Mouse (Mus musculus): Measurements from ENCODE around the gene Gm20388. TPM values are rescaled to one million over a fixed set of nuclear protein-coding genes. Genes with fewer than 3 reads are reported as not detected.

Gene Gm20388
- total RNA-seq, 2 experiments from 2014 or later = 5.8 TPM; not detected in 1

DNA sequence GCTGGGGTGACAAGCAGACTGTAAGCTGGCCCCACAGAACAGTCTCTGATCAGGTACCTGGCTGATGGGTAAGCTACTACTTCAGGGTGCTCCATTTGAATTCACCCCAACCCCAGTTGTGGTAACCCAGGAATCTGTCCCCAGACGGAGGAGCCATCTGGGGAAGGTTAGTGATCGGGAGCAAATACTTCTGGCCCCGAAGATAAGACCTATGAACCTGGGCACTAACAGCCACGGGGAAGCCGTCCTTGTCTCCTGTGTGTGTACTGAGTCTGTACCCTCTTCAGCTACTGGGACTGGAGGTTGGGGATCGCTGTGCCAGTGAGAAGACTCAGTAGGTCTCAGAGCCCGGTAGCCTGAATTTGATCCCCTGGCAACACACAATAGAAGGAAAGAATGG is 491.1 kb downstream of the Gm20388 start:
- DNase-seq = no peak

DNA sequence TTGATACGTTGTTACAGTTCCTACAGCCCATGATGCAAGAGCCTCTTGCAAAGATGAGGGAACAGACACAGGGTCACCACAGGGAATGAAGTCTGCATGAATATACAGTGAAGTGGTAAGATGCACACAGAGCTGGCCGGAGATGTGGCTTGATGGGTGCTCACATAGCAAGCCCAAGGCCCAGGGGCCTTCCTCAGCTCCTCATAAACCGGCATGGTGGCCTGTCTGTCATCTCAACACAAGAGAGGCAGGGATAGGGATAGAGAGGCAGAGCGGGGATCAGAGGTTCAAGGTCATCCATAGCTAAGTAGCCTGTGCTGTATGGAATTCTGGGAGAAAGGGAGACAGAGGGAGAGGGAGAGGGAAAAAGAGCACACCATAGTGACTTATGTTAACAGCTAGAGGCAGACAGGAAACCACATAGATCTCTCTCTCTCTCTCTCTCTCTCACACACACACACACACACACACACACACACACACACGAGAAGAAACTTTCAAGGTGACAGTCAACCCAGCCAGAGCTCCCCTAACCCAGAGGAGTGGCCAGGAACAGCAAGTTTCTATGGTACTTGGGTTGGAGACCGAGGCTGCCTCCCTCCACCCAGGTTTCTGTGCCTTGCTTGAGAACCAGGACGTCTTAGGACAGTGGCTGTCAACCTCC is 493.1 kb downstream of the Gm20388 start:
- DNase-seq = no peak

DNA sequence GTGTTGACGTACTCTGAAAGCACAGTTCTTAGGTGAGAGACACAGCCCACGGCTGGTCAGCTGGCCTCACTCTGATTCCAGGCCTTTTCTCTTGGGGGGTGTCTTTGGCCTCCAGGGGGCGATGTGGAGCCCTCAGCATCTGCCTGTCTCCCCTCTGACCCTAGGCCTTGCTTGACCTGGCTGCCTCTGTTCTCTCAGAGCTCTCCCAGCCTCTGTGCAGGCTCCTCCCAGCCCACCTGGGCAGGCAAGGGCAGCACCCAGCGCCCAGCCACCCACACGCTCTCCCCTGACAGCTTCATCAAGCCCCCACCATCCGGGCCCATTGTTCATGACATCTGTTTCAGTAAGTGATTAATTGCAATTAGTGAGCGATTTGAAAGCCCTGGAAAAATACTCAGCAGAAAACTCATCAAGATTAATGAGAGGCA is 494.0 kb downstream of the Gm20388 start:
- DNase-seq = peak; percentile 75

DNA sequence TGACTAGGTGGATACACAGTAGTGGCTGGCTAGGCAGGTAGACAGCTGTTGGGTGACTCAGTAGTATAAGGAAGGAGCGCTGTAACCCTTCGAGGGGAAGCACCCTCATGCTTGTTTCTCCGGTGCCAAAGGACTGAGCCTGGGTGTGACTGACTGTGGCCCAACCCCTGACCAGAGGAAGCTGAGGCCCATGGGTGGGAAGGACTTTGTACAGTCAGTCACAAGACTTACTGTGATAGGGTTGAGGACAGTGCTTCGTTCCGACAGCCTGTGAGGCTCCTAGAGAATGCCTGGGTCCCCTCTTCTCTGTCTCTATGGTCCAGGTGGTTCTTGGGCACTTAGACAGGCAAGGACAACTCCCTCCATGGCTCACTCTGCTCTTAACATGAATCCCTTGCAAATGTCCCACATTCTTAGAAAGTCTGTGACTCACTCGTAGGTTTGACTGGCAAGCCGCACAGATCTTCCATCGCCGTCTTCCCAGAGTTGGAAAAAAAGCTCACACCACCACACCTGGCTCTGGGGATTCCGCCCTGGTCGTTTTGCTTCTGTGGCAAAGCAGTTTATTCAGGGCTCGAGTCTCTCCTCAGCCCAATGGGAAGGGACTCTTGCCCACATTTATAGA is 495.5 kb downstream of the Gm20388 start:
- DNase-seq = no peak

DNA sequence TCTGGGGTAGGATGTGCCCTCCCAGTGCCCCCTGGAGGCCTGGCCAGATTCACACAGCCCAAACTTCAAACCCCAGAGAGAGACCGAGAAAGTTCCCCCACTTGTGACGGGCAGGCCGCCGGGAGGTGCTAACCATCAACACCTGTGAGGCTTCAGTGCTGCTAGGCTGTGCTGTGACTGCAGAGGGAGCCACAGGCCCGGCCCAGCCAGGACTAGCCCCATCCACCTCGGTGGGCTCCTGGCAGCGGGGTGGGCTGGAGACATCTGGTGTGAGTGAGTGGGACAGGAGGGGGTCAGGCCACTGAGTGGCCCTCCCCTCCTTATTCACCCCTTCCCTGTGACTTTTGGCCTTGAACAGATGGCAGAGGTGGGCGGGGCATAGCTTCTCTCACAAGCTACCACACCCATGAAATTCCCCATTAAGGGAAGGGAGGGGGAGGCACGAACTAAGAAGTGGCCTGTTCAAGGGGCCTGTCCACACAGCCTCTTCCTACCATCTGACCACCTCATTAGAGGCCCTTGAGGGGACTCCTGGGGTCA is 497.1 kb downstream of the Gm20388 start:
- peak; percentile 55 for DNase-seq

DNA sequence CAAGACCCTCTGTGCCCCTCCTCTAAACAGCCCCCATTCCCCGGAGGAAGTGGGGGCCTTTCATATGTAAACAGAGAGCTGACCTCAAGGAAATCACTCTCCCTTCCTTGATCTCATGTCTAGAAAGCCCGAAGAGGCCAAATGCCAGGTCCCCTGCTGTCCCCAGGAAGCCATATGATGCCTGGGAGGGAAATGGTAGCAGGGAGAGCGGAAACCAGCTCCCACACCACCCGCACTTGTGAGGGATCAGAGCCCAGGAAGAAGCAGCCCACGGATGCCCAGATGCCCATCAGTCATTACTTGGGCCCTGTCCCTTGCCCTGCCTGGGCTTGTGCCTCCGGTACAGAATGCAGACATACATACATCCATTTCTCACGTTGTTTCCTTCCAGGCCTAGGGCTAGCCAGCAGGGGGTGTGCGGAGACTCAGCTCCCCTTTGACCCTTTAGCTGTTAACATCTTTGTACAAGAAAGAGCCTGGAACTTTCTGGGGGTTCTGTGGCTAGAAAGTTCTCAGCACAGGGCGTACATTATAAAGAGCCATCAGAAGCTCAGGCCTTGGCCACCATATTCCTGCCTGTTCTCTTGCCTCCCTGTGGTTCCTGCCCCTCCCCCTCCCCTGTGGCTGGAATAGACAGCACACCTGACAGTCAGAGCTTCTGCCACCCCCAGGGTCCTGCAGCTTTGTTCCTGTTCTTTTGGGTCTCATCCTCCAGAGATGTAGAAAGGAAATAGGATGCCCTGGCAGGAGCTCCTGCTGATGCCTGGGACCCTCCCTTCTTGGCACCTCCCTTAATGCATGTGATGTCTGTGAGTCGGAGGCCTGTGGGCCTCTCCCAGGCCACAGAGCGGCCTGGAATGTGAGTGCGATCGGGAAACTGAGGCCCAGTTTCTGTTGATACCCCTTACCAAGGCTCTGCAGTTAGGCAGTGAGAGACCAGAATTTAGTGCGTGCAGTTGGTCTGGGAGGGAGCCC is 497.9 kb downstream of the Gm20388 start:
- DNase-seq = no peak

DNA sequence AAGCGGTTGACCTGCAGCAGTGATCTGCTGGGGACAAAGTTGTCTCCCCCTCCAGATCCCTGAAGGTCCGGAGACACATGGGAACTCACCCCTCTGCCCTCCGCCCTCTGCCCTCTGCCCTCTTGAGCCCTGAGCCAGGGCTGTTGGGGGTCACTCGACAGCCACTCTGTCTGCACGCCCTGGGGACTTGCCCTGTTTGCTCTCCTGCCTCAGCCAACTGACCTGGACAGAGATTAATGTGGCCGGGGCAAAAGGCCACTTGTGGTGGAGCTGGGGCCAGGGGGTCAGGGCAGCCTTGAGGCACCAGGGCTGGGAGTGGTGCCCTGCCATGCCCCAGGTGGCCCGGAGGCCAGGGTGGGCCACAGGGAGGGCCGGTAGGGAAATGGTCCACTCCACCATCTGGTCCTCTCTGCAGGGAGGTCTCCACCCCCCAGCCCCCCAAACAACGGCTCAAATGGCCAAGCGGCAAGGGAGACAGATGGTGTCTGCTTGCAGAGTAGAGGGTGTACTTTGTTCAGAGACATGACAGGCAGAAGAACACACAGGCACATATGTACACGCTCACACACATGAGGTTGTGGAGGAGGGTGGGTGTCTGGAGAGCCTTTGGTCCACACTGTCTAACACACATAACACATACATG is 498.9 kb downstream of the Gm20388 start:
- no peak for DNase-seq

DNA sequence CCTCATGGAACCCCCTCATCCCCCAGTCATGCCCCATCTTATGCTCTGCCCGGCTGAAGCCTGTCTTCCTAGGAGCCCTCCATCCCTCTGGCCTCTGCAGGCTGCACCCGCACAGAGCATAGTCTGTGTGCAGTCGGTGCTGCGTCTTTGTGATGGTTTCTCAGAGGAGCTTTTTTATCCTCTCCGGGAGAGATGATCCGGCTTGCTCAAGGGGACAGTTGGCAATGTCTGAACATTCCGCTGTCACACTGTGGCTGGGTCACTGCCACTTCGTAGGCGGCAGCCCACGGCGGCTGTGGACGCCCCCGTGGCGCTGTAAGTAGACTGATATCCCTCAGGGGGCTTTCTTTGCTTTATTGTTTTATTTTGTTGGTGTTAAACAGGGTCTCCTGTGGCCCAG is 500.4 kb downstream of the Gm20388 start:
- no peak for DNase-seq

DNA sequence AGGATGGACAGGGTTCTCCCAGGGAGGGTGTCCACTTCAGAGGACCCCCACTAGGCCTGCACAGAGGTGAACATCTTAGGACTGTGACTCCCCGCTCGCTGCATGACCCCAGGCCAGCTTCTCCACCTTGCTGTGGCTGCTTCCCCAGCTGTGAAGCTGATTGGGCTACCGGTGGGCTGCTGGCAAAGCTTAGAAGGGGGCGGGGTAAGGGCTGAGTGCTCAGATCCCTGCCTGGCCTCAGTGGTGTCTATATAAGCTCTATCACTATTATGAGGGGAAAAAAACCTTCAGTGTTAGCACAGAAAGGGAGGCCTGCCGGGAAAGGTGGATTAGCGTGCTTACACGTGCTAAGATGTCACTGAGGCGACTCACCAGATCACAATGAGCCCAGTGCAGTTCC is 501.2 kb downstream of the Gm20388 start:
- no peak for DNase-seq

DNA sequence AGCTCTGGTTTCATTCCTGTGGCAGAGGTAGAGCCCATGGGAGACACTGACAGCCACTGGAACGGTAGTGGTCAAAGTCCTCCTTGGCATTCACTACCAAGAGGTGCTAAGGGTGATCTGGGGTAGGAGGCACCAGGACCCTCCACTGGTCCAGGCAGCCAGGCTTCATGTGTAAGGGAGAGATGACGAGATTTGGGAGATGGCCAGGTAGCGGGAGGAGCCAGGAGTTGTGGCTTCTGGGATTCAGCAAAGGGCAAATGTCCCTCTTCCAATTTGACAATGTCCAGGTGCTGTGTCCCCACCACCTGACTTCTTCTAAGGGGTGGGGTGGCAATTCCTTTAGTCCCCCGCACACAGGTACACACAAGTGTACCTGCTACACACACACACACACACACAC is 501.7 kb downstream of the Gm20388 start:
- DNase-seq = no peak

DNA sequence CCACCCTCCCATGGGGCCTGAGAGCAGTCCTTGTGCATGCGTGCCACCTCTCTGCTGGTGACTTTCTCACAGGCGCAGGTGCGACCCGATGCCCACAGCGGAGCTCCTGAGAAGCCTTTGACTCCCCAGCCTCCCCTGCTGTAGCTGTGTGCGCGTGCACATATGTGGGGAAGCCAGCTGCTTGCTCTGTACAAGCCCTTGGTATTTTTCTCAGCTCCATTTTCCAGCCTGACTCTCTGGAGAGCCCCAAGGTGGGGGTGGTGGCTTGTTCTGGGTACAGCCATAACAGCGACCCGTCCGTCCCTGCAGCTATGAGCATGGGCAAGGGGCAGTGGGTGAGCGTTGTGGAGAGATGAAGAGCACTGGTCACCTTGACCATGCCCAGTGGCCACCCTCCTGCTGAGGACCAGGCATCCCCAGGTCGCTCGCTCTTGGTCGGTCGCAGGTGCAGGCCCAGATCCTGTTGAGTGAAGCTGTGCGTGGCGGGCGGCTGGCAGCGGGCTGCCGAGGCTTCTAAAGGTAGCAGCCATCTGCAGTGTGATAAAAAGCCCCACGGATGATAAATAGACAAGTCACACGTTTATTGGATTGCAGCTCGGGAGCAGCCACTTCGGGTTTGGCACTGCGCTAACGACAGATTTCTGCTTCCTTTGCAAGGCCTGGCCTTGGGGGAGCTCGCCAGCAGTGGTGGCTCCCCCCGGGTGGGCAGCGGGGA is 502.4 kb downstream of the Gm20388 start:
- no peak for DNase-seq

DNA sequence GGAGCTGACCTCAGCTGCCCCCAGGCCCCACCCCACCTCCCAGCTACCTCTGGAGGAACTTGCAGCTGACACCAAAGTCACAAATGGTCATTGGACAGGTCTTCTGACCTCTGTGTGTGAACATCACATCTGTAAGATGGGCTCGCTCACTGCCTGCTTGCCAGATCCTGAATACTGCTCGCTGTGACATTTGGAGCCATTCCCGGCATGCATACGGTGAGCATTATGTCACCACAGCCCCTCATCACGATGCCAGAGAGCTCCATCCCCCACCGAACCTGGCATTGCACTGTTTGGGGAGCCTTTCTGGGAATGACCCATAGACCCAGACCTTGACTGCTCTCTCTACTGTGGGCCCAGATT is 503.0 kb downstream of the Gm20388 start:
- DNase-seq = no peak

DNA sequence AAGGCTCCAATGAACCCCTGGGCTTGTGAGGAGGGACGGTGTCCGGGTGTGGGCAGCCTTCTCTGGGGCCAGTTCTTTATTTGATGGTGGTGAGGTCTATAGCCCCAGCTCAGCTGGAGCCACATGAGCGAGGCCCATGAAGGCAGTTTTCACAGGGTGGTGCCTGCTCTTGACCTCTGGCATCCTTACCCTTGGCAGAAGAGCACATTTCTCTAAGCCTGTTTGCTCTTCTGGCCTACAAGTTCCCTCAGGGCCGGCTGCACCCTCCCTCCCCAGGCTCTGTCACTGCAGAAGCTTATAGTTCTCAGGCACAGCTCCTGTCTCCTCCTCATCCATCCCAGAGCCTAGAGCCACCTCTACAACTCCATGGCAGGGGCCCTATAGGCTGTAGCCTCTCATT is 503.6 kb downstream of the Gm20388 start:
- DNase-seq = no peak

DNA sequence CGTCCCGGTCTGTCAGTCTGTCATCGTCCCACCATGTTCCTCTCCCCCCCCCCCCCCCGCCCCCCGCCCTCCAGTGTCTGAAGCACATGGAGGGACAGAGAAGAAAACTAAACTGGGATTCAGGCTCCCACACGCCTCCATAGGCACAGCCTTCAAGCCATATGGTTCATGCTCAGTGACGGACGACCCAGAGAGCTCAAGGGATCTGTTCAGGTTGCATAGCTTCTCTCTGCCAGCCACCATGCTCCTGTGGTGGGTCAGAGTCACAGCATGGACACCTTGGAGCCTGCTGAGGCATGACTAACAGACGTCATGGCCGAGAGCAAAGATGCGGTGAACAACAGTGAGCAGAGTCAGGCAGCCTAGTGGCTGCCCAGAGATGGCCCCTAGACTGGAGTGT is 504.8 kb downstream of the Gm20388 start:
- DNase-seq = no peak

DNA sequence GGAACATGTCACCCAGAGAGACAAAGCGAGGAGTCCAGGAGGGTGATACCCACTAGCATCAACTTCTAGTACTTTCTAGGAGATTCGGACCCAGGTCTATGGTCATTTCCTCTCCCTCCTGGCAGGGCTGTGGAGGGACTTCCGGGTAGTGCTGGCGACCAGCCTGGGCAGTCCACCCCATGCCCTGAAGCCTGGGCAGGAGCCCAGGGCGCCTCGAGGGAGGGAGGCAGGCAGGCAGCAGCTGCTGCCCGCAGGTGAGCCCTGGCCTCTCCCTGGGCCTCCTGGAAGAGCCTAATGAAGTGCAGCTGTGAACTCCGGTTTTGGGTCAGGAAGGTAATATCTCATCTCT is 505.5 kb downstream of the Gm20388 start:
- DNase-seq = no peak

DNA sequence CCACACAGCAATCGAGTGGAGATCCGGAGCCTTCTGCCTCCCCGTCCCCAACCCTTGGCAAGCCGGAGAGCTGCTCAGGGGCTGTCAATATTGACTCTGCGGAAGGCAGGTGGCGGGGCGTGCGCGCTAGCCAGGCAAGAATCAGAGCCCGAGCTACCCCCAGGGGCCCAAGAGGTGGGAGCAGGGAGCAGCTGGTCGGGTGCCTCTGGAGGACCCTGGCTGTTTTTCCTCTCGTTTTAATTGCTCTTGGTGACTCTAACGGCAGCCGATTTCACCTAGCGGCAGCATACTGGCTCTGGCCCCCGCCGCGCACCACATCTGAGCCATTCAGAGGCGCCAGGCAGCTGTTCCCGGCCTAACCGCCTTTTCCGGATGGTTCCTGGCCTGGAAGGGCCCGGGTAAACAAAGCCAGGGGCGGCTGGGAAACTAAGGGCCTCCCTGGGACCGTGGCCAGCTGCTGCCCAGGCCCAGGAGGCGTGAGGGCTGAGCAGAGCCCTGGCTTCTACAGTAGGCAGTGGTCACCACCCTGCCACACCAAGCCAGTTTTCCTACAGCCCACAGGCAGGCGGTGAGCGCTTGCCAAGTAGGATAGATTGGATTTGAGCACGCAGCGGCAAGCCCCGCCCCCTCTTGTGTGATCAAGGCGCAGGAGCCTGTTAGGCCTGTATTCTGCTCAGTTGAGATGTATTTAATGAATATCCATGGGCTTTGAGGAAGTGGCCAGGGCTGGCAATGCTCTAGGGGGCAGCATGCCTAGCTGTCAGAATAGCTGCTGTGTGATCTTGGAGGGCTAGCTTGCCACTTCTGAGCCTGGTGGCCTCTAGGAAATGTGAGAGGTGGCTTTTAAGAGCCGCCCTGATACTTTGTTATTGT is 506.1 kb downstream of the Gm20388 start:
- DNase-seq = peak; percentile 82

DNA sequence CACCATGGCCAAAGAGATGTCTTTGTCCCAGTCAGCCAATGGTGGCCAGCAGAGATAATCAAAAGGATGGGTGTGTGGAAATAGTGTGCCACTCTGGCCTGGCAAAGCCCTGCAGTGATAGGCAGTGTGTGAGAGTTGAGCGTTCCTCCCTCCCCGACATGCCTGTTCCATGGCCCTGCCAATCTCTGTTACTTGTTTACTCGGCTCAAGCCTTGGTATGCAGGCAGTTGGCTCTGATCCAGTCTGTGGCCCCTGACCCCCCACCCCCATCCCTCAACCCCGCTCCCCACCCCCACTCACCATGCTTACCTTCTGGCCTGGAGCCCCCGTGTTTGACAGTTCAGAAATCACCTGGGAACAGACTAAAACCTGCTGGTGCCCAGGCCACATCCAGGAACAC is 507.5 kb downstream of the Gm20388 start:
- DNase-seq = no peak

DNA sequence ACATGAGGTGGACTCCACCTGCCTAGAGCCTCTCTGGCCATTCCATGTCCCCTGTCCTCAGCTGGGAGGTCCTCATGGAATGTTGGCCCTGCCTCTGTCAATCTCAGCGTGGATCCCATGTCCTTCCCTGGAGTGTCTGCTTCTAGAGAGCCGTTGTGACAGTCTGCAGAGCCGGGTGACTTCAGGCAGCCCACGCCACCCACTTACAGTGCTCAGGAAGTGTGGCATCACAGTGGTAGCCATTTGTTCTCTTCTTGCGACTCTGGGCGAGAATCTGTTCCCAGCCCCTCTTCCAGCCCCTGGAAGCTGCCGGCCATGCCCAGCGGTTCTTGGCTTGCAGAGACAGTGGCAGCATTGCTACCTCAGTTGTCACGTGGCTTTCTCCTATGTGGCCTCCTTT is 509.0 kb downstream of the Gm20388 start:
- no peak for DNase-seq

DNA sequence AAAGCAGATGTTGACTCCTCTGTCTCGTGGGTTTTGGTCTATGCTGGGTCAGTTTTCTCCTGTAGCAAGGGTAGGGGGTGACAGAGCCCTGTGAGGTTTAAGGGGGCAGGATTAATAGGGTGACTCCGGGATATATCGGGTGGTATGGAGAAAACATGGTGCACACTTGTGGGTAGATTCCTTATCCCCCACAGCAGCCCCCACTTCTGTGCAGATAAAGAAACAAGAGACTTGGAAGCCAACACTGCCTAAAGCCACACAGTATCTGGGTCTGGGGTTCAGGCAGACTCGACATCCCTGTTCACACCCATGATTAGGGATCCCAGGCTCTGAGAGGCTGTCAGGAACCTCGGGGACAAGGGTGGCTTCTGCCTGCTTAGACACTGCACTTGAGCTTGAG is 509.6 kb downstream of the Gm20388 start:
- no peak for DNase-seq

DNA sequence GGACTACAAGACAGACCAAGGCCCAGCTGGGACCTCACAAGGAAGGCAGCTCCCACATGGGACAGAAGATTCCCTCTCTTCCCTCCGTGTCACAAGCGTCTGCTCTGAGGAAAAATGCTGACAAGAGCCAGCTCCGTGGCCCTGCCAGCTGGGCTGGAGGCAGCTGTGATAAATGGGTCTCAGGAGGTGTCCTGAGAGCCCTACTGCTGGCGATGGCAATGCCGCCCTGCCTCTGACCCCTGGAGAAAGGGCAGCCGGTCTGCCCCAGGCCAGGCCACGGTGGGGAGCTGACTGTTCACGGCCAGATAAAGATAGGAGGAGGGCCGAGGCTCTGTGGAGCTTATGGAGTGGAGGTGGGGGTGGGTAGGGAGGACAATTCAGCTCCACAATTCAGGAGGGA is 511.0 kb downstream of the Gm20388 start:
- peak; percentile 43 for DNase-seq

DNA sequence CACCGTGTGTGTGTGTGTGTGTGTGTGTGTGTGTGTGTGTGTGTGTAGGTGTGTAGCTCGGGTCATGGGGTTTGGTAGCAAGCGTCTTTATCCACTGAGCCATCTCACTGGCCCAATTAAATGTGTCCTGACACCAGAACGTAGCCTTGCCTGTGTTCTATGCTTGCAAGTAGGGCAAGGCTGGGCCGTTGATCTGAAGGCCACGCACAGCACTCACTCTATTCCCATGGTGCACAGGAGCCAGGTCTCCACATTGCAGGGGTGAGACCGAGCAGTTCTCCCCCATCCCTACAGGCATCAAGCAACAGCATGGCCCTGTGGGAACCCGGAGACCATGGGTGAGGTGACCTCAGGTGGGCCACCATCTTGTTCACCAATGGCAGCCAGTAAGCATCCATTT is 511.6 kb downstream of the Gm20388 start:
- no peak for DNase-seq

All from heart, postnatal 4 days (tissue).